Mouse (Mus musculus) cerebellum, adult 11-12 months (tissue): ENCODE results near the gene A930002H24Rik.

ENCODE experiments used
- DNase-seq: peaks from one replicate; pipeline ENCODE4 v3.0.0; 2022

A930002H24Rik gene

DNA sequence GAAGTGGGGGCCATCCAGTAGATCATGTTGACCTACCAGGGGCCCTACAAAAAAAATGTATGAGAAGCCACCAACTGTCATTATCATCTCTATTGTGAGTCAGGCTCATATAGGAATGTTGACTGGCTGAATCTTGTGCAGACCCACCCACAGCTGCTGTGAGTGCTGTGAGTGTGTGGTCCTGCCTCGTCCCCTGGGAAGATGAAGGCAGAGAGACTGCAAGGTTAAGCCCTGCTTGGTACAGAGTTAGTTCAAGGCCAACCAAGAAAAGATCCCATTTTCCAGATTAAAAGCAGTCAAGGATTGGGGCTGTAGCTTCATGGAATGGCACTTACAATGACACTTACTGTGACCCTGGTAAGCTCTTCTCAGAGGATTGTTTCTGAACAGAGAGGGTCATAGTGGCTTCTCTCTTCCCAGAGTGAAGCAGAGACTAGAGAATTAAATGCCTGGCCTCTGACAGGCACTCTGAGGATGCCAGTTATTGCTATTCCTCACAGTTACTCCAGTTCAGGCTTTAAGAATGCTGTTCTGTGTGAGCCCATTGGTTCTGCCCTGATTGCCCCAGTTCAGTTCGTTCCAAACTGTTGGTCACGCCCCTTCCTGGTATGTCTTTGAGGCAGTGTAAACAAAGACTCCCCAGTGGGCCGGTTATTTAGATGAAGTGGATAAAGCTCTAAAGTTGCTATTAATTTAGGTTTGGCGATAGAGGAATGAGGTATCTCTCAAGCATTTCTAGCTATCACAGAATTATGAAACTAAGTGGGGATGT lies 34.8 kb downstream of the A930002H24Rik start:
- no peak for DNase-seq

DNA sequence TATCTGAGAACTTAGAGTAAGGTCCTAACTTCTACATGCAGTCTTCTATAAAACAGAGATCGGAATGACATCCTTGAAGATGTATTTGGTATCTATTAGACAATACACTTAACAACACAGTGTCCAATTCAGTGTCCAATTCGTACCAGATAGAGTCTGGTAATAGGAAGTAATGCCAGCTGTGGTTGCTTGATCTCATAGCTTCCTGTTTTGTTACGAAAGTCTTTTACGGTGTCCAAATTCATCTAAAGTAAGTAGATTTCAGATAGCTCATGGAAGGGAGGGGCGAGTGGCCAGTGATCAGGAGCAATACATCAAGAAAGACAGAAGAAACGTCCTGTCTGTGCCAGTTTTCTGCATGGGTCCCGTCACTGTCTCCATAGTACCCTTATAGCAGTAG lies 36.8 kb downstream of the A930002H24Rik start:
- DNase-seq = no peak

GRCm38 (mm10) chr17:63826196-63826595 lies 37.4 kb downstream of the A930002H24Rik start:
- DNase-seq = no peak

GRCm38 (mm10) chr17:63824141-63824540 lies 39.5 kb downstream of the A930002H24Rik start:
- no peak for DNase-seq

DNA sequence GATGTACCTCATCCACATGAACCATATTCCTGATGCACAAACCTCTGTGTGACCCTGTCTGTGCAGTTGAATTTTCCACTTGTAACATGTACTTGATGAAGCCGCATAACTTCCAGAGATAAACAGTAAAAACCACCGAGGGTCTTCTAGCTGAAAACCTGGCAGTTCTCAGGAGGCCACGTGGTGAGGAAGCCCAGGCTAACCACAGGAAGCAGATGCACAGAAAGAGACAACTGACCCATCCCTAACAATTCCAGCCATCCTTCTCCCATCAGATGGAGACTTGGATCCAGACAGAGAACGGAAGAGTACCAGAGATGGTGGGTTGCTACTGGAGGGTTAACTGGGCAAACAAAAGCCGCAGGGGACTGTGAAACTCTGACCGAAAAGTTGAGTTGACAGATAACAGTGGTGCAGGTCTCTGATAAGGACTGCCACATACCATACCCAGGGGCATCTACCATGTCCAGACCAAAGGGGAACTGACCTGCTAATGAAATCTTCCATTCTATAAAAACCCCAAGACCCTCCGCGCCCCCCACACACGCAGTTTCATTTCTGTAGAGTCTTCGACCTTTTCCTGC lies 45.1 kb downstream of the A930002H24Rik start:
- DNase-seq = no peak

- DNase-seq = no peak
Measured at GRCm38 (mm10) chr17:63813552-63813951, 50.0 kb downstream of the A930002H24Rik start.
